Mouse (Mus musculus) liver, postnatal 0 days (tissue): ENCODE data around the gene Vps13a. TPM values are rescaled to one million over a fixed set of nuclear protein-coding genes. Genes with fewer than 3 reads are reported as not detected.
A peak's percentile ranks its signal among the peaks of the same experiment; 100 is the strongest.

Experiments
- ATAC-seq: fragments of 200-750 bp; cut with Nextera tagmentation; 2 replicates; pipeline ENCODE4 v1.8.0; 2017; ENCODE audit warnings: mild to moderate bottlenecking, moderate library complexity
- DNase-seq: peaks from one replicate; pipeline ENCODE4 v3.0.0-alpha.2; 2016
- H3K27ac ChIP-seq: fragments of 300-500 bp; sonication (generic); 2 replicates; pipeline ENCODE4 v1.5.1; 2014; ENCODE audit warnings: antibody characterized with exemption, moderate library complexity, mild to moderate bottlenecking, low read depth
- H3K27me3 ChIP-seq: fragments of 300-500 bp; sonication (generic); 2 replicates; pipeline ENCODE4 v1.6.1; 2014; ENCODE audit warnings: low read length, control low read depth, mixed read lengths; ENCODE audit not compliant: insufficient read depth
- H3K36me3 ChIP-seq: fragments of 300-500 bp; sonication (generic); replicated peaks from 2 replicates; pipeline ENCODE4 v1.6.1; 2014; ENCODE audit warnings: mild to moderate bottlenecking, control low read depth, low read length, moderate library complexity, mixed read lengths; ENCODE audit not compliant: insufficient read depth
- H3K4me1 ChIP-seq: fragments of 300-500 bp; sonication (generic); 2 replicates; pipeline ENCODE4 v1.6.1; 2014; ENCODE audit warnings: antibody characterized with exemption, mild to moderate bottlenecking, control low read depth; ENCODE audit not compliant: insufficient read depth
- H3K4me2 ChIP-seq: fragments of 300-500 bp; sonication (generic); 2 replicates; pipeline ENCODE4 v1.6.1; 2014; ENCODE audit warnings: low read depth, mild to moderate bottlenecking, low read length, moderate library complexity, mixed read lengths
- H3K4me3 ChIP-seq: fragments of 300-500 bp; sonication (generic); 2 replicates; pipeline ENCODE4 v1.5.1; 2014; ENCODE audit warnings: low read depth, low read length
- H3K9ac ChIP-seq: fragments of 300-500 bp; sonication (generic); replicated peaks from 2 replicates; pipeline ENCODE4 v1.6.1; 2014; ENCODE audit warnings: mild to moderate bottlenecking, moderate library complexity
- H3K9me3 ChIP-seq: fragments of 300-500 bp; sonication (generic); 2 replicates; pipeline ENCODE4 v1.6.1; 2016; ENCODE audit warnings: mild to moderate bottlenecking, control low read depth, low read length, mixed read lengths
- CTCF ChIP-seq: sonication (generic); IDR thresholded peaks from 2 replicates; pipeline ENCODE4 v1.5.1; 2016; ENCODE audit warnings: antibody characterized with exemption, low read depth
- EP300 ChIP-seq: IDR thresholded peaks from 2 replicates; pipeline ENCODE4 v1.6.1; 2016; ENCODE audit warnings: antibody characterized with exemption, low read depth, mild to moderate bottlenecking
- WGBS: fragments of 180-500 bp; shearing (Covaris S2); extraction: QIAGEN DNeasy Blood & Tissue Kit; methylation state at CpG from one replicate; pipeline ENCODE4 v1.1.7; 2014; ENCODE audit not compliant: insufficient replicate concordance; 5-methylcytosine and 5-hydroxymethylcytosine counted together
- polyA plus RNA-seq: library from polyadenylated mRNA; unstranded; fragments of >200 nt; fragmentation: Nextera tagmentation; extraction: Ambion mirVana; gene quantifications from 2 replicates; pipeline ENCODE4 v1.2.1, GENCODE M21; 2015

Gene Vps13a
- polyA plus RNA-seq: 5.4 and 6.2 TPM in 2 replicates

- Histone ChIP-seq H3K4me3 (peak within 1 kb of the TSS; percentile 62), H3K27me3 (no peaks in the 10 kb centered on the region), H3K9ac (peak within 1 kb of the TSS; percentile 80), H3K4me1 (peaks cover 14% of the 10 kb centered on the region; the same call in 1 of the 2 replicates), H3K36me3 (no peaks in the 10 kb centered on the region), H3K27ac (peak within 1 kb of the TSS; percentile 77), H3K4me2 (peak within 1 kb of the TSS; percentile 91), H3K9me3 (no peaks in the 10 kb centered on the region)
- ATAC-seq (peak; percentile 98), DNase-seq (peak; percentile 97)
- TF ChIP-seq EP300 (no peak), CTCF (no peak)
- under 1% methylated on average over 65 of the region's 67 CpGs for WGBS
These were observed at the start of gene Vps13a for GRCm38 (mm10) chr19:16780790-16781384. TSS of gene Vps13a (minus strand) at chr19:16780933.

- H3K27ac ChIP-seq: no peak overlapping the region
- 42% methylated on average over 5 of the region's 5 CpGs for WGBS
These were observed 46.9 kb upstream of the Vps13a start for GRCm38 (mm10) chr19:16827657-16828056.

GRCm38 (mm10) chr19:16825228-16825627 is 44.5 kb upstream of the Vps13a start:
- 77% methylated on average over 5 of the region's 5 CpGs for WGBS
- Histone ChIP-seq H3K27ac (no peak overlapping the region), H3K9me3 (no peaks in the 10 kb centered on the region), H3K36me3 (no peaks in the 10 kb centered on the region), H3K9ac (no peak overlapping the region), H3K27me3 (no peaks in the 10 kb centered on the region), H3K4me2 (no peak overlapping the region), H3K4me1 (no peaks in the 10 kb centered on the region), H3K4me3 (no peak overlapping the region)
- TF ChIP-seq EP300 (no peak), CTCF (no peak)
- DNase-seq: no peak
- ATAC-seq: no peak

More at GRCm38 (mm10) chr19:16827657-16828056, 46.9 kb upstream of the Vps13a start:
- no peak overlapping the region for H3K9ac ChIP-seq
- no peaks in the 10 kb centered on the region for H3K27me3 ChIP-seq
- H3K36me3 ChIP-seq: no peaks in the 10 kb centered on the region
- H3K4me2 ChIP-seq: no peak overlapping the region
- DNase-seq (no peak), ATAC-seq (no peak)
- H3K4me1 ChIP-seq: no peaks in the 10 kb centered on the region
- H3K9me3 ChIP-seq: no peaks in the 10 kb centered on the region
- H3K4me3 ChIP-seq: no peak overlapping the region
- no peak for TF ChIP-seq EP300
- no peak for TF ChIP-seq CTCF

- no peaks in the 10 kb centered on the region for H3K36me3 ChIP-seq
- no peak overlapping the region for H3K4me2 ChIP-seq
- 32% methylated on average over 5 of the region's 5 CpGs for WGBS
- no peak overlapping the region for H3K27ac ChIP-seq
- H3K9ac ChIP-seq: no peak overlapping the region
- no peaks in the 10 kb centered on the region for H3K9me3 ChIP-seq
- no peaks in the 10 kb centered on the region for H3K27me3 ChIP-seq
- ATAC-seq (no peak), DNase-seq (no peak)
- no peaks in the 10 kb centered on the region for H3K4me1 ChIP-seq
- no peak overlapping the region for H3K4me3 ChIP-seq
- TF ChIP-seq CTCF: no peak
- no peak for TF ChIP-seq EP300
These were observed 34.1 kb upstream of the Vps13a start for GRCm38 (mm10) chr19:16814848-16815247.

GRCm38 (mm10) chr19:16813306-16813705 is 32.6 kb upstream of the Vps13a start:
- Histone ChIP-seq H3K4me2 (no peak overlapping the region), H3K9me3 (no peaks in the 10 kb centered on the region), H3K9ac (no peak overlapping the region), H3K27me3 (no peaks in the 10 kb centered on the region), H3K4me1 (no peaks in the 10 kb centered on the region), H3K27ac (no peak overlapping the region), H3K4me3 (no peak overlapping the region), H3K36me3 (no peaks in the 10 kb centered on the region)
- TF ChIP-seq CTCF (no peak), EP300 (no peak)
- 76% methylated on average over 7 of the region's 7 CpGs for WGBS
- no peak for ATAC-seq
- DNase-seq: no peak

GRCm38 (mm10) chr19:16812072-16812608 is 31.4 kb upstream of the Vps13a start:
- no peaks in the 10 kb centered on the region for H3K9me3 ChIP-seq
- H3K36me3 ChIP-seq: no peaks in the 10 kb centered on the region
- H3K27ac ChIP-seq: no peak overlapping the region
- 68% methylated on average over 8 of the region's 8 CpGs for WGBS
- no peak overlapping the region for H3K4me3 ChIP-seq
- DNase-seq (no peak), ATAC-seq (peak; percentile 58)
- no peaks in the 10 kb centered on the region for H3K4me1 ChIP-seq
- TF ChIP-seq CTCF (no peak), EP300 (peak; percentile 28; the same call in 1 of the 2 replicates)
- H3K9ac ChIP-seq: no peak overlapping the region
- H3K27me3 ChIP-seq: no peaks in the 10 kb centered on the region
- H3K4me2 ChIP-seq: no peak overlapping the region
